Mouse (Mus musculus): ENCODE measurements around the gene Rfxank. TPM values are rescaled to one million over a fixed set of nuclear protein-coding genes. Genes with fewer than 3 reads are reported as not detected.

Rfxank gene
- polyA plus RNA-seq, 1 experiment from 2014 or later, result 6.5 TPM

DNA sequence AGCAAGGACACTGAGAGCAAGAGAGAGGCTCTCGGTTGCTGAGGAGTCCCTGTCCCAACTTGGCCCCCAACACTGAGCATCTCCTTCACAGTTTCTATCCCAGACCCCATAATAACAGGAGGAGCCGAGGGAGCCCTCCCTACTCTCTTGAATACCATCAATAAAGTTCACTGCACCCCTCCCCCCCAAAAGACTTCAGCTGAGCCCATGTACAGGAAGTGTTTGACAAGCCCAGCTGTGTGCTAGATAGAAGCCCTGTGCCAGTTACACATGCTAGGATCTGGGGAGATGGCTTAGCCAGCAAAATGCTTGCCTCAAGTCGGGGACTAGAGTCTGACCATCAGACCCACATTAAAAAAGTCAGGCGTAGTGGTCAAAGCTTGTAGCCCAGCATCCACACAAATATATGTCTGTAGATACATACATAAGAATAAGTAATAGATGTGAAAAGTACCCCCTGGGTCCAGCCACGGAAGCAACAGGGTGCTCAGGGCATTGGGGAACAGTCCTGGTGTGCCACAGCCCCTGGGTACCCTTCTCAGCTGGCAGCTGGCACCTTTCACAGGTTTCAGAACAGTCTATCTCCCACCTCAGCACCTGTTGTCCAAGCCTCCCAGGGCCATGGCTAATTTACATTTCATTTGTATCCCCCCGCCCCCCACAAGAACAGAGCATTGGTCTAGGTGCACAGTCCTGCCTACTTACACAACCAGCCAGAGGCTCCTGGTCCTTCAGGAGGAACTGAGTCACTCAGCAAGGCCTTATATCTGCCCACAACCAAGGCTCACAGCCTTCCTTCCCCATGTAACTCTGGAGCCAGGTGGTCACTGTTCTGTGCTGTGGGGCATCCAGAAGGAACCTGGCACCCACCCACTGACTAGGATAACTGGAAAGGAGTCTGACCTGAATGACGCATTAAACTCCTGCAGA is 9.0 kb upstream of the Rfxank start:
- Histone ChIP-seq H3K36me3 (replicated peaks) (peaks cover 35% of the 10 kb centered on the region), H3K9ac (no peak overlapping the region), H3K4me2 (no peak overlapping the region), H3K4me1 (replicated peaks) (peaks cover 18% of the 10 kb centered on the region), H3K4me3 (replicated peaks) (no peak overlapping the region), H3K27me3 (peaks cover 8% of the 10 kb centered on the region), H3K9me3 (replicated peaks) (no peaks in the 10 kb centered on the region), H3K27ac (replicated peaks) (no peak overlapping the region)
- no peak for ATAC-seq (ENCODE audit: insufficient read depth)
- 53% methylated on average over 7 of the region's 7 CpGs for WGBS (ENCODE audit: insufficient replicate concordance)

DNA sequence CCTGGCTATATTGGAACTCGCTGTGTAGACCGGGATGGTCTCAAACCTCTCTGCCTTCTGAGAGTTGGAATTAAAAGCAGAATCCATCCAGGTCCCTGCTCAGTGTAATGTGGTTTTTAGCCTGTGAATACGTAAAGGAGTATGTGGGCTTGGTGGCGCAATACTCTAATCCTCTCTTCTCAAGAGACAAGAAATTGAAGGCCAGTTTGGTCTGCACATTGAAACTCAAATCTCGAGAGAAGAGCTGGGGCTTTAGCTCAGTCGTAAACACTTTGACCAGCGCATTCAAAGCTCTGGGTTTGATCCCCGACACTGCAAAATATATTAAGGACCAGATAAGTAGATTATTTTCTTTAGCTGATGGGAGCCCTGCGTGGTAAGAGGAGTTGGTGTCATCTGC is 1.0 kb upstream of the Rfxank start:
- peaks cover 47% of the 10 kb centered on the region for H3K36me3 ChIP-seq (replicated peaks)
- WGBS (ENCODE audit: insufficient replicate concordance), result 6% methylated on average over 9 of the region's 9 CpGs
- no peaks in the 10 kb centered on the region for H3K9me3 ChIP-seq (replicated peaks)
- H3K4me1 ChIP-seq (replicated peaks), result peaks cover 25% of the 10 kb centered on the region
- H3K4me3 ChIP-seq (replicated peaks), result peak overlapping the region; percentile 77
- peak overlapping the region; percentile 93 for H3K27ac ChIP-seq (replicated peaks)
- H3K9ac ChIP-seq, result peak overlapping the region; percentile 73
- ATAC-seq (ENCODE audit: insufficient read depth), result no peak
- H3K4me2 ChIP-seq, result peak overlapping the region; percentile 80
- H3K27me3 ChIP-seq, result no peaks in the 10 kb centered on the region

DNA sequence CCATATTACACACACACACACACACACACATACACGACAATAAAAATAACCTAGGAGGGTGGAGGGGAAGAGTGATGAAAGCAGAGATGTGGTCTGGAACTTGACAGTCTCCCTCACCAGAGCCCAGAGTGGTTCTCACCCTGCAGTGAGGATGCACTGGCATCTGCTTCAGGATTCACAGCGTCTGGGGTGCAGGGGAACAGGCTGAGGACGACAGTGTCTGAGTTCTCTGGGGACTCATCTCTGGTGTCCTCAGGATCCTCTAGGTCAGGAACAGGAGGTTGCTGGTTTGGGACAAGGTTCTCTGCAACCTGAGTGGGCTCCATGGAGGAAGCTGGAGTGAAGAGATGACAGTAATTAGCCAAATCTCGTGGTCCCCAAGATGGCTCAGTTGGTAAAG is 1.1 kb downstream of the Rfxank start:
- H3K4me3 ChIP-seq (replicated peaks), result peak overlapping the region; percentile 77

DNA sequence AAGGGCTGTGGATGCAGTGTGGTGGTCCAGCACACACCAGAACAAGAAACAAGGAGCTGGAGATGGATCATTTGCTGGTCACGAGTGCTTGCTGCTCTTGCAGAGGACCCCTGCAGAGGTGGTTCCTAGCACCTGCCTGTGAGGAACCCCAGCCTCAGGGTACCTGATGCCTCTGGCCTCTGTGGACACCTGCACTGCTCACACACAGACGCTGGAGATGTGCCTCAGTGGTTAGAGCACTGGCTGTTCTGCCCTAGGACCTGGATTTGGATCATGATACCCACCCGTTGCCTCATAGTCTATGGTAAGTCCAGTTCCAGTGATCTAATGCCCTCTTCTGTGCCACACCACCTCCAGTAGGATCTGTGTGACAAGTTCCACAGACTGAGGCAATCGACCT is 2.4 kb downstream of the Rfxank start:
- H3K4me1 ChIP-seq (replicated peaks), result peaks cover 50% of the 10 kb centered on the region
- no peak overlapping the region for H3K4me3 ChIP-seq (replicated peaks)
- WGBS (ENCODE audit: insufficient replicate concordance), result 73% methylated on average over 4 of the region's 4 CpGs
- H3K36me3 ChIP-seq (replicated peaks), result peaks cover 45% of the 10 kb centered on the region
- H3K4me2 ChIP-seq, result no peak overlapping the region
- H3K27ac ChIP-seq (replicated peaks), result no peak overlapping the region
- no peak for ATAC-seq (ENCODE audit: insufficient read depth)
- H3K9ac ChIP-seq, result no peak overlapping the region
- no peaks in the 10 kb centered on the region for H3K9me3 ChIP-seq (replicated peaks)
- H3K27me3 ChIP-seq, result no peaks in the 10 kb centered on the region

More for the DNA sequence above, 1.1 kb downstream of the Rfxank start:
- Histone ChIP-seq H3K27ac (replicated peaks) (no peak overlapping the region), H3K9me3 (replicated peaks) (no peaks in the 10 kb centered on the region), H3K4me2 (peak overlapping the region; percentile 80), H3K9ac (peak overlapping the region; percentile 67; the same call in 1 of the 2 replicates), H3K27me3 (no peaks in the 10 kb centered on the region), H3K4me1 (replicated peaks) (peaks cover 38% of the 10 kb centered on the region), H3K36me3 (replicated peaks) (peaks cover 51% of the 10 kb centered on the region)
- ATAC-seq (ENCODE audit: insufficient read depth), result no peak
- WGBS (ENCODE audit: insufficient replicate concordance), result 71% methylated on average over 4 of the region's 4 CpGs

DNA sequence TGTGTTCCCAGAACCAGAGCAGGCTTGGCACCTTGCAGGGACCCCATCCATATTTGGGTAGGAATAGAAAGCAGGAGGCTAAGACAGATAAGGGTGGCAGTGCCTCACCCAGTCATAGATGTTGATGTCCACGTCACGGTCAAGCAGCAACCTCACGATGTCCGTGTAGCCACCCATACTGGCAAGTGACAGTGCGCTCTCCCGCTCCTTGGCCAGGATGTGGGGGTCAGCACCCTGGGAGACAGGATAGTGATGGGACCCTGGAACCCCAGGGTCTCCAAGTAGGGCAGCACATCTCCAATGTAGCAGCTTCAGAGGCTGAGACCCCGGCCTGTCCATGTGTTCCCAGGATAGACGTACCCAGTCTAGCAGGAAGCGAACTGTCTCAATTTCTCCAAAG is 4.0 kb downstream of the Rfxank start:
- ATAC-seq (ENCODE audit: insufficient read depth), result no peak
- no peak overlapping the region for H3K4me2 ChIP-seq
- 69% methylated on average over 9 of the region's 9 CpGs for WGBS (ENCODE audit: insufficient replicate concordance)
- no peak overlapping the region for H3K27ac ChIP-seq (replicated peaks)
- H3K36me3 ChIP-seq (replicated peaks), result peaks cover 45% of the 10 kb centered on the region
- H3K9me3 ChIP-seq (replicated peaks), result no peaks in the 10 kb centered on the region
- H3K27me3 ChIP-seq, result no peaks in the 10 kb centered on the region
- H3K4me3 ChIP-seq (replicated peaks), result no peak overlapping the region
- H3K9ac ChIP-seq, result no peak overlapping the region
- H3K4me1 ChIP-seq (replicated peaks), result peaks cover 47% of the 10 kb centered on the region

DNA sequence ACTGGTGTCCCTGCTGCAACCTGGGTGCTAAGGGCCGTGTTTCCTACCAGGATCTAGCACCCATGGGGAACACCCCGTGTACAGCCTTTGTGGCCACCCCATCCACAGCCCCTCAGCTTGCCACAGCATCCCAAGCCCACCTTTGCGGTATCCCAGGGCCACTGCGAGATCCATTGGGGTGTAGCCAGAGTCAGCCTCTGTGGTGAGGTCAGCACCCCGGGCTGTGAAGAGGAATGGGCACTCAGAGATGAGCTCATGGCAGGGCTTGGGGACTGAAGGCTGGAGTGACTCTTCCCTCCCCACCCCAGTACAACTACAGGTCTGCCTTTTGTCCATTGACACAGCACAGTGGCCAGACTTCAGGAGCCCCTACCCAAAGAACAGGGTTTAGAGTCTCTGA is 4.9 kb downstream of the Rfxank start:
- no peak overlapping the region for H3K9ac ChIP-seq
- WGBS (ENCODE audit: insufficient replicate concordance), result 78% methylated on average over 5 of the region's 5 CpGs
- H3K4me2 ChIP-seq, result no peak overlapping the region
- H3K27me3 ChIP-seq, result no peaks in the 10 kb centered on the region
- no peaks in the 10 kb centered on the region for H3K9me3 ChIP-seq (replicated peaks)
- no peak for ATAC-seq (ENCODE audit: insufficient read depth)
- no peak overlapping the region for H3K4me3 ChIP-seq (replicated peaks)
- H3K36me3 ChIP-seq (replicated peaks), result peaks cover 45% of the 10 kb centered on the region
- no peak overlapping the region for H3K27ac ChIP-seq (replicated peaks)
- peaks cover 55% of the 10 kb centered on the region for H3K4me1 ChIP-seq (replicated peaks)

DNA sequence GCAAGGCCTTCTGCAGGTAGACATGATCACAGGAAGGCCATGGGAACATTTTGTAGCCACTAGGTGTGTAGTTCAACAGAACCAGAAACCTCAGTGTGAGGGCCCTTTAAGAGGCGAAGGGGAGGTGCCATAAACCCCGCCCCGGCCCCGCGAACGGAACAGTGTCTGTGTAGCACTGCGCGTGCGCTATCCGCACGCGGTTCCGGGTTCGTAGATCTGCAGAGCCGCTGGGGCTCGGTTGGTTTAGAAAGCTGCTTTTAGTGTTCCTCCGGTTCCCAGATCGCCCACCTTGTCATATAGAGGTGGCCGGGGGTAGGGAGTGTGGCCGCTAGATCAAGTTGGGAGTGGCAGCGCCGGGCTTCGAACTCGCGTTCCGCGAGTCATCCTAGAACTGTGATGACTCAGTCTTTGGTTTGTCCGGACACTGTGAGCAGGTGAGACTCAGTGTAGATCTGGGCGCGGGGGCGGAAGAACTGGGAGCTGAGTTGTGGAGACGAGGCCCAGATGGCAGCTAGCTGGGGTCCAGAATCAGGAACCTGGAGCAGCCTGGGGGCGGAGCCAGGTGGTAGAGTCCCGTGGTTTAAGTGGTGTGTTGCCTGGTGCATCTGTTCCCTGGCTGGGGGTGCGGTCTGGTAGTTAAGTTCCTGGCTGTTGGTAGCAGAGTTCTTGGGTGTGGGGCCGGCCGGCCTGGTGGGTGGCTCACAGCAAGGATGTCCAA is 7.6 kb downstream of the Rfxank start, which contains the start of gene Nr2c2ap:
Nr2c2ap (plus strand) TSS at position 168 of the 718 bp plus-strand sequence.
- Histone ChIP-seq H3K4me1 (replicated peaks) (peaks cover 43% of the 10 kb centered on the region), H3K9me3 (replicated peaks) (no peaks in the 10 kb centered on the region), H3K4me3 (replicated peaks) (peak within 1 kb of the TSS; percentile 79), H3K36me3 (replicated peaks) (peaks cover 40% of the 10 kb centered on the region), H3K9ac (peak within 1 kb of the TSS; percentile 52), H3K27me3 (no peaks in the 10 kb centered on the region), H3K4me2 (peak within 1 kb of the TSS; percentile 87), H3K27ac (replicated peaks) (peak within 1 kb of the TSS; percentile 63)
- peak; percentile 82 for ATAC-seq (ENCODE audit: insufficient read depth)
- 1% methylated on average over 37 of the region's 37 CpGs for WGBS (ENCODE audit: insufficient replicate concordance)

DNA sequence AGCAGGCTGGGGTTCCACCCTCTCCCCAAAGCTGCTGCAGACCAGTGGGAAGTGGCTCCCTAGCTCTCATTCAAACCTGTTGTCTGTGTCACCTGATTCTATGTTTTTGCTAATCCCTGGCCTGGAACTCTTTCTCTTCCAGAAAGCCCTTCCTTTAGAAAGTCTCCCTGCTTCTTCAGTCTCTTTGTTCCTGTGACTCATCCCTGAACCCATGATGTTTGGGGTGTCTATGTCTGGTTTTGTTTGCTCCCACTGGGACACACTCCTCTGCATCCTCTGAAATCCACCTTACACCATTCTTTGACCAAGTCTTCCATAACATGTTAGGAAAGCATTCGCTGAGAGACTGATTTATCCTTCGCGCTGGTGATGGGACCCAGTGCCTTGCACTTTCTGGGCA is 8.9 kb downstream of the Rfxank start:
- Histone ChIP-seq H3K9me3 (replicated peaks) (no peaks in the 10 kb centered on the region), H3K4me2 (no peak overlapping the region), H3K9ac (no peak overlapping the region), H3K4me1 (replicated peaks) (peaks cover 43% of the 10 kb centered on the region), H3K27me3 (peaks cover 11% of the 10 kb centered on the region), H3K36me3 (replicated peaks) (peaks cover 27% of the 10 kb centered on the region), H3K4me3 (replicated peaks) (no peak overlapping the region), H3K27ac (replicated peaks) (no peak overlapping the region)
- WGBS (ENCODE audit: insufficient replicate concordance), result 77% methylated on average over 3 of the region's 3 CpGs
- no peak for ATAC-seq (ENCODE audit: insufficient read depth)

DNA sequence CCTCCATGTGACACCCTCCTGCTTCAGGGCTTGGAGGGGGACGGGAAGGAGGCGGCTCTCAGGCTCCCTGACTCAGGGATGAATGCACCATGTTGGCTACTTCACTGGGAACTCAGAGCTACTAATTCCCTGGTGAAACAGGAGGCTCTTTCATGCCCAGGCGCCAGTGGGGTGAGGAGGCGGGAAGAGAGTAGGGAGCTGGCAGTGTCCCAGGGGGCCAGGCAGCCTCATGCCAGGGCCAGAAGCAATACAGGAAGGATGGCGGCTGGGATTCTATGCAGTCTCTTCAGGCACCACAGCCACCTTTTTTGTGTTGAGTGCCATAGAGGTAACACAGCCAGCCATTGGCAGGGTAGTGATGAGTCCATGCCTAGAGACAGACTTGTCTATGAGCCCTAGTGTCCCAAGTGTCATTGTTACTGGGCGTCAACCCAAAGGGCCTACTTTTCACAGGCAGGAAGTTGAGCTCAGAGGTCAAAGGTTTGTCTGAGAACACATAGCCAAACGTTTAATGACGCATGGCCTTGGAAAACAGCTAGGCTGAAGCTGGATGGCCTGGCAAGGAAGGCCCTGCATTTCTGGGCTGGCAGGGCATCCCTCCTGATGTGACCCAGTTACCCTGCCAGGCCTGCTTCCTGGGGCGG is 9.5 kb downstream of the Rfxank start:
- ATAC-seq (ENCODE audit: insufficient read depth), result no peak

DNA sequence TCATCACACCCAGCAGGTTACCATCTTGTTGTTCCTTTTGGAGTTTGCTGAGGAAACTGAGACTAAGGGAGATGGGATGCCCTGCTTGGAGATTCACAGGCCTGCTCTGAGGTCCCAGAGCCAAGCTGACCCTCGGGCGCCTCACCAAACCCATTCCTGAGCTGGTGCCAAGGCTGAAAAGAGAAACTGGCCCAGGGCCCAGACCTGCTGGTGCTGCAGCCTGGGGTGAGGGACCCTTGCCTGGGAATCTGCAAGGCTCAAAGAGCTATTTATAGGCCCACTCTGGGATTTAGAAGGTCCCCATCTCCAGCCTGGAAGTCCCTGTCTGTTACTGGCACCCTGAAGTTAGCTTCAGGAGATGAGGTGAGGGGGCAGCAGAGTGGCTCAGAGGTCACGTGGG is 10.5 kb downstream of the Rfxank start:
- no peak overlapping the region for H3K4me2 ChIP-seq
- H3K36me3 ChIP-seq (replicated peaks), result peaks cover 11% of the 10 kb centered on the region
- 62% methylated on average over 3 of the region's 3 CpGs for WGBS (ENCODE audit: insufficient replicate concordance)
- peaks cover 26% of the 10 kb centered on the region for H3K27me3 ChIP-seq
- no peak overlapping the region for H3K9ac ChIP-seq
- H3K9me3 ChIP-seq (replicated peaks), result no peaks in the 10 kb centered on the region
- H3K4me3 ChIP-seq (replicated peaks), result no peak overlapping the region
- no peak overlapping the region for H3K27ac ChIP-seq (replicated peaks)
- no peak for ATAC-seq (ENCODE audit: insufficient read depth)
- peaks cover 35% of the 10 kb centered on the region for H3K4me1 ChIP-seq (replicated peaks)

More for the DNA sequence above, 9.5 kb downstream of the Rfxank start:
- H3K27ac ChIP-seq (replicated peaks), result no peak overlapping the region
- no peaks in the 10 kb centered on the region for H3K9me3 ChIP-seq (replicated peaks)
- peaks cover 43% of the 10 kb centered on the region for H3K4me1 ChIP-seq (replicated peaks)
- no peak overlapping the region for H3K4me2 ChIP-seq
- no peak overlapping the region for H3K9ac ChIP-seq
- peaks cover 21% of the 10 kb centered on the region for H3K36me3 ChIP-seq (replicated peaks)
- 62% methylated on average over 9 of the region's 9 CpGs for WGBS (ENCODE audit: insufficient replicate concordance)
- peaks cover 16% of the 10 kb centered on the region for H3K27me3 ChIP-seq
- no peak overlapping the region for H3K4me3 ChIP-seq (replicated peaks)

DNA sequence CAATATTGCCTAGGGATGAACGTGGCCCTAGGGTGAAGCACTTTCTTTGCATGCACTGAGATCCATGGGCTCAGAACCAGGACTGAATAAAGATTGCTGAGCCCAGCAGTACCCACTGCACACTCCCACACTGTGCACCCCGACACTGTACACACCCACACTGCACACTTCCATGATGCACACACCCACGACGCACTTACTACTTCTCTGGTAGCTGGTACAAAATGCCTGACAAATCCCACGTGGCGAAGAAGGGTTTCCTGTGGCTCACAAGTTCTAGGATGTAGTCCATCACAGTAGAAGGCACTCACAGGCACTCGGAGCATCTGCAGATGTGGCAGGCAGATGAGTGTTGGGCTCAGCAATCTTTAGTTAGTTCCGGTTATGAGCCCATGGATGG is 14.0 kb downstream of the Rfxank start:
- no peak overlapping the region for H3K4me3 ChIP-seq (replicated peaks)
- no peaks in the 10 kb centered on the region for H3K9me3 ChIP-seq (replicated peaks)
- H3K36me3 ChIP-seq (replicated peaks), result no peaks in the 10 kb centered on the region
- 51% methylated on average over 8 of the region's 8 CpGs for WGBS (ENCODE audit: insufficient replicate concordance)
- no peak overlapping the region for H3K4me2 ChIP-seq
- no peak overlapping the region for H3K9ac ChIP-seq
- peaks cover 9% of the 10 kb centered on the region for H3K4me1 ChIP-seq (replicated peaks)
- no peak overlapping the region for H3K27ac ChIP-seq (replicated peaks)
- ATAC-seq (ENCODE audit: insufficient read depth), result no peak
- peaks cover 57% of the 10 kb centered on the region for H3K27me3 ChIP-seq
